Mouse (Mus musculus): ENCODE measurements at regions not wholly inside any gene's neighbourhood (a gene's known extent, or its start where the extent isn't known, plus 50 kb on each side); places are given as distances from the start of the nearest gene placed in this dataset.

DNA sequence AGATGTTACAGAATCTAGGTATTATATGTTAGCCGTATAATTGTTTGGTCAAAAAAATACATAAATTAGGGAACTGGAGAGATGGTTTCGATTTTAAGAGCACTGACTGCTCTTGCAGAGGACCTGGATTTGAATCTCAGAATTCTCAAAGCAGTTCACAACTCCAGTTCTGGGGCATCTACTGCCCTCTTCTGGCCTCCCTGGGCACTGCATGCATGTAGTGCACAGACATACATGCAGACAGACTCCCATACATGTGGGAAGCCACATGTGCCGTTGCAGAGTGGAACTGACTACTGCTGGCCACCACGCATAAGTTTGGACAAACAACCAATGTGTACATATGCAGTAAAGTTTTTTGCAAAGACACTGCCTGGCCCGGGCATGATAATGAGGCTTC lies 62.0 kb upstream of the Foxn2 start:
- no peak for TF ChIP-seq POLR2AphosphoS2 (IDR thresholded peaks at IDR 0.05; ENCODE audit: insufficient read length, low read depth)
- TF ChIP-seq POLR2A (IDR thresholded peaks at IDR 0.05; ENCODE audit: insufficient read length, low read depth) = no peak
- TF ChIP-seq USF1 (IDR thresholded peaks at IDR 0.05; ENCODE audit: low read depth) = no peak
- no peak for TF ChIP-seq E2F4 (IDR thresholded peaks at IDR 0.05; ENCODE audit: insufficient read depth)

Data from myocyte (in vitro differentiated cells).